Mouse (Mus musculus): ENCODE data around the gene Rcbtb2. TPM values are rescaled to one million over a fixed set of nuclear protein-coding genes. Genes with fewer than 3 reads are reported as not detected.
"Not testable (repeated sequence)": the region's sequence is repeated elsewhere in the genome, so short reads cannot be mapped to it uniquely, and the experiment has no call there.

Rcbtb2 gene
- polyA plus RNA-seq, 1 experiment, result 48.4 TPM

GRCm38 (mm10) chr14:73106957-73107356, 15.9 kb upstream of the Rcbtb2 start:
- Histone ChIP-seq H3K27ac (ENCODE audit: control insufficient read depth, insufficient read depth, low read depth, low read length) (no peak overlapping the region), H3K4me3 (ENCODE audit: control insufficient read depth, low read depth, low read length) (no peak overlapping the region), H3K36me3 (ENCODE audit: control insufficient read depth, insufficient read depth, low read length) (no peaks in the 10 kb centered on the region), H3K27me3 (ENCODE audit: control insufficient read depth, insufficient read depth, low read length) (no peaks in the 10 kb centered on the region), H3K4me1 (ENCODE audit: control insufficient read depth, insufficient read depth, low read length) (peaks cover 4% of the 10 kb centered on the region)
- no peak for TF ChIP-seq POLR2A (IDR thresholded peaks at IDR 0.05; ENCODE audit: control insufficient read depth, low read depth, low read length)
- TF ChIP-seq CTCF (IDR thresholded peaks at IDR 0.05; ENCODE audit: control insufficient read depth, insufficient read depth, insufficient replicate concordance, low read depth, low read length), result no peak

DNA sequence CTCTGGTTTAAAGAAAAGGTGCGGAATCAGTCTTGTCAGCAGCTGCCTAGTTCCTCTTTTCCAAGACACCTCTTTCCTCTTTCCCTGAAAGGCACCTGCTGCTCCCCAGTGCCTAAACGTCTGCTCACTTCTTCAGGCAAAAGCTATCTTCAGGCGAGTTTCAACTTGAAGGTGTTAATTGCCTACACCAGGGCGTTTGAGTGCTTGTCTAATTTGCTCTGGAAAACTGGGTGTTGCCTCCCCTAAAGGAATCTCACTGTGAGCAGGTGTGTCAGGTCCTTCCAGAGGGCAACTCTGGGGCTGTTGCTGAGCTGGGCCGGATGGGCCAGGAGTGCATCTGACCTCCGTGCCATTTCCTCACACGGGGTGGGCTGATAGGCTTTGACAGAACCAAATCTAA, 15.5 kb upstream of the Rcbtb2 start:
- TF ChIP-seq POLR2A (IDR thresholded peaks at IDR 0.05; ENCODE audit: control insufficient read depth, low read depth, low read length), result no peak
- no peak for TF ChIP-seq CTCF (IDR thresholded peaks at IDR 0.05; ENCODE audit: control insufficient read depth, insufficient read depth, insufficient replicate concordance, low read depth, low read length)
- Histone ChIP-seq H3K4me1 (ENCODE audit: control insufficient read depth, insufficient read depth, low read length) (peaks cover 4% of the 10 kb centered on the region), H3K4me3 (ENCODE audit: control insufficient read depth, low read depth, low read length) (no peak overlapping the region), H3K36me3 (ENCODE audit: control insufficient read depth, insufficient read depth, low read length) (no peaks in the 10 kb centered on the region), H3K27me3 (ENCODE audit: control insufficient read depth, insufficient read depth, low read length) (no peaks in the 10 kb centered on the region), H3K27ac (ENCODE audit: control insufficient read depth, insufficient read depth, low read depth, low read length) (no peak overlapping the region)

- TF ChIP-seq POLR2A (IDR thresholded peaks at IDR 0.05; ENCODE audit: control insufficient read depth, low read depth, low read length), result no peak
- no peak for TF ChIP-seq CTCF (IDR thresholded peaks at IDR 0.05; ENCODE audit: control insufficient read depth, insufficient read depth, insufficient replicate concordance, low read depth, low read length)
- no peak overlapping the region for H3K27ac ChIP-seq (ENCODE audit: control insufficient read depth, insufficient read depth, low read depth, low read length)
- H3K4me3 ChIP-seq (ENCODE audit: control insufficient read depth, low read depth, low read length), result no peak overlapping the region
- no peaks in the 10 kb centered on the region for H3K36me3 ChIP-seq (ENCODE audit: control insufficient read depth, insufficient read depth, low read length)
- H3K4me1 ChIP-seq (ENCODE audit: control insufficient read depth, insufficient read depth, low read length), result no peaks in the 10 kb centered on the region
- no peaks in the 10 kb centered on the region for H3K27me3 ChIP-seq (ENCODE audit: control insufficient read depth, insufficient read depth, low read length)
Measured at GRCm38 (mm10) chr14:73107952-73108351, 14.9 kb upstream of the Rcbtb2 start.

DNA sequence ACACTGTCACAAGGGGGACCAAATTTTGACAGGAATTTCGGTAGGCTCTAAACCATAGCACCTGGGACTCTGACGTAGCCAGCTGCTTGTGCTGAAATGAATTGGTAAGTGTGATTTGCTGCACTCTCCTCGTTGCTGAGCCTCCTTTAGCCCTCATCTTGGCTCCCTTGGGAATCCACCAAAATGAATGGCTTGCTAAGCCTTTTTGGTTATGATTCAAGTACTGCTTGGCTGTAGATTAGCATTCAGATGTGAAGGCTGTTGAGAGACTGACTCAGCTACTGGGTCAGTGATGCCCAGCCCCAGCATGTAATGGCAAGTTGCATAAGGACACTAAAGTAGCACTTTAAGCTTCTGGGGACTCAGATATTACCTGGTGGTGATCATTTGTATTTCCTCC, 12.2 kb upstream of the Rcbtb2 start:
- H3K4me1 ChIP-seq (ENCODE audit: control insufficient read depth, insufficient read depth, low read length), result no peaks in the 10 kb centered on the region
- no peaks in the 10 kb centered on the region for H3K27me3 ChIP-seq (ENCODE audit: control insufficient read depth, insufficient read depth, low read length)
- H3K4me3 ChIP-seq (ENCODE audit: control insufficient read depth, low read depth, low read length), result no peak overlapping the region
- no peaks in the 10 kb centered on the region for H3K36me3 ChIP-seq (ENCODE audit: control insufficient read depth, insufficient read depth, low read length)
- TF ChIP-seq POLR2A (IDR thresholded peaks at IDR 0.05; ENCODE audit: control insufficient read depth, low read depth, low read length) (no peak), CTCF (IDR thresholded peaks at IDR 0.05; ENCODE audit: control insufficient read depth, insufficient read depth, insufficient replicate concordance, low read depth, low read length) (no peak)
- H3K27ac ChIP-seq (ENCODE audit: control insufficient read depth, insufficient read depth, low read depth, low read length), result no peak overlapping the region

GRCm38 (mm10) chr14:73111091-73111490, 11.7 kb upstream of the Rcbtb2 start:
- Histone ChIP-seq H3K27ac (ENCODE audit: control insufficient read depth, insufficient read depth, low read depth, low read length) (no peak overlapping the region), H3K36me3 (ENCODE audit: control insufficient read depth, insufficient read depth, low read length) (no peaks in the 10 kb centered on the region), H3K4me3 (ENCODE audit: control insufficient read depth, low read depth, low read length) (no peak overlapping the region), H3K4me1 (ENCODE audit: control insufficient read depth, insufficient read depth, low read length) (no peaks in the 10 kb centered on the region), H3K27me3 (ENCODE audit: control insufficient read depth, insufficient read depth, low read length) (no peaks in the 10 kb centered on the region)
- TF ChIP-seq POLR2A (IDR thresholded peaks at IDR 0.05; ENCODE audit: control insufficient read depth, low read depth, low read length) (no peak), CTCF (IDR thresholded peaks at IDR 0.05; ENCODE audit: control insufficient read depth, insufficient read depth, insufficient replicate concordance, low read depth, low read length) (no peak)

DNA sequence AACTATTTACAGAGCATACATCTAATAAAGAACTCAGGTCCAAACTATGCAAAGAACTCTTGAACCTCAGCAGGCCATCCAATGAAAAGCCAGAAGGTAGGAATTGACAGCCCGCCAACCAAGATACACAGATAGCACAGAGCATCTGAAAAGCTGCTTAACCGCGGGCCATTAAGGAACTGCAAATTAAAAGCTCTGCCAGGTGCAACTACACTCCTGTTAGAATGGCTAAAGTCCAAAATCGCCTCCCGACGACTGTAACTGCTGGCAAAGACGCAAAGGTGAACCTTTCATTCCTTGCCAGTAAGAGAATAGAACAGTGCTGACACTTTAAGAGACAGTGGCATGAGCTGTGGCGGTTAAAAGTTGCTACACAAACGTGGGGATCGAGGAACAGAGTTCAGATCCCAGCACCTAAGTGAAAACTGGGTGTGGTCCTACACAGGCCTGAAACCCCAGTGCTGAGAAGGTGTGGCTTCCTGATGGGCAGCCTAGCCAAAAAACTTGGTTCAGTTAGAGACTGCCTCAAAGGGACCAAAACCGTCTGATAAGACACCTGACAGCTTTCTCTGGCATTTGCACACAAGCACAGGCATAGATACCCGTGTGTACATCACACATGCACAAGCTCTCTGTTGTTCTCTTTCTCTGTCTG, 10.5 kb upstream of the Rcbtb2 start:
- no peak overlapping the region for H3K4me3 ChIP-seq (ENCODE audit: control insufficient read depth, low read depth, low read length)
- H3K27me3 ChIP-seq (ENCODE audit: control insufficient read depth, insufficient read depth, low read length), result no peaks in the 10 kb centered on the region
- H3K36me3 ChIP-seq (ENCODE audit: control insufficient read depth, insufficient read depth, low read length), result no peaks in the 10 kb centered on the region
- H3K27ac ChIP-seq (ENCODE audit: control insufficient read depth, insufficient read depth, low read depth, low read length), result no peak overlapping the region
- TF ChIP-seq POLR2A (IDR thresholded peaks at IDR 0.05; ENCODE audit: control insufficient read depth, low read depth, low read length) (no peak), CTCF (IDR thresholded peaks at IDR 0.05; ENCODE audit: control insufficient read depth, insufficient read depth, insufficient replicate concordance, low read depth, low read length) (no peak)
- H3K4me1 ChIP-seq (ENCODE audit: control insufficient read depth, insufficient read depth, low read length), result no peaks in the 10 kb centered on the region

GRCm38 (mm10) chr14:73114952-73115351, 7.9 kb upstream of the Rcbtb2 start:
- H3K27ac ChIP-seq (ENCODE audit: control insufficient read depth, insufficient read depth, low read depth, low read length); H3K4me3 ChIP-seq (ENCODE audit: control insufficient read depth, low read depth, low read length); H3K36me3 ChIP-seq (ENCODE audit: control insufficient read depth, insufficient read depth, low read length); H3K4me1 ChIP-seq (ENCODE audit: control insufficient read depth, insufficient read depth, low read length); H3K27me3 ChIP-seq (ENCODE audit: control insufficient read depth, insufficient read depth, low read length): not testable (repeated sequence)

GRCm38 (mm10) chr14:73116301-73116700, 6.5 kb upstream of the Rcbtb2 start:
- Histone ChIP-seq H3K27me3 (ENCODE audit: control insufficient read depth, insufficient read depth, low read length) (no peaks in the 10 kb centered on the region), H3K27ac (ENCODE audit: control insufficient read depth, insufficient read depth, low read depth, low read length) (no peak overlapping the region), H3K4me3 (ENCODE audit: control insufficient read depth, low read depth, low read length) (no peak overlapping the region), H3K36me3 (ENCODE audit: control insufficient read depth, insufficient read depth, low read length) (no peaks in the 10 kb centered on the region), H3K4me1 (ENCODE audit: control insufficient read depth, insufficient read depth, low read length) (peaks cover 3% of the 10 kb centered on the region)
- TF ChIP-seq CTCF (IDR thresholded peaks at IDR 0.05; ENCODE audit: control insufficient read depth, insufficient read depth, insufficient replicate concordance, low read depth, low read length) (no peak), POLR2A (IDR thresholded peaks at IDR 0.05; ENCODE audit: control insufficient read depth, low read depth, low read length) (no peak)

Measured in testis, adult 2 months (tissue).